Mouse (Mus musculus): ENCODE measurements around the gene Pygo2.

DNA sequence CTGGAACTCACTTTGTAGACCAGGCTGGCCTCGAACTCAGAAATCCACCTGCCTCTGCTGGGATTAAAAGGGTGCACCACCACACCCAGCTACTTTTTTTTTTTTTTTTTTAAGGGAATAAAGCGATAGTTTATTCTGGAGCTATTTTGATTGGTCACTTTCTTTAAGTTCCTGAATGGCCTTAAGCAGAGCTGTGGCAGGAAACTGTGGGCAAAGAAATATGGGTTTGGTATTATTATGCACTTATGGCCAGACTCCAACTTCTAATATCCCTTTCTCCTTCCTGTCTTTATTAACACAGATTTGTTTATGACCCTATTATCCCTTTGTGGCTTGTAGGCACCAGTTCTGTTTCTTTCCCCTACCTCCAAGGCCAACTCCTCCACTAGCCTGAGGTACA lies 9.6 kb upstream of the Pygo2 start:
- TF ChIP-seq CTCF (IDR thresholded peaks at IDR 0.05; ENCODE audit: insufficient read depth, low read depth, low read length) (no peak), POLR2A (IDR thresholded peaks at IDR 0.05; ENCODE audit: insufficient read depth, low read depth, low read length) (no peak)
